Mouse (Mus musculus) heart, embryonic 16.5 days (tissue): Measurements from ENCODE around the gene Rars2. TPM values are rescaled to one million over a fixed set of nuclear protein-coding genes. Genes with fewer than 3 reads are reported as not detected.

Experiments used
- ATAC-seq: fragments of 200-750 bp; cut with Nextera tagmentation; replicated peaks from 2 replicates; pipeline ENCODE4 v1.8.0; 2017; ENCODE audit warnings: moderate number of reproducible peaks; ENCODE audit not compliant: insufficient read depth, low FRiP score; ENCODE audit errors: extremely low read depth
- H3K27ac ChIP-seq: fragments of 300-500 bp; sonication (generic); 2 replicates; pipeline ENCODE4 v1.5.1; 2014; ENCODE audit warnings: mild to moderate bottlenecking, low read length, control low read depth, moderate library complexity
- H3K27me3 ChIP-seq: fragments of 300-500 bp; sonication (generic); 2 replicates; pipeline ENCODE4 v1.6.1; 2014; ENCODE audit warnings: low read length, mixed read lengths; ENCODE audit not compliant: control insufficient read depth, insufficient read depth
- H3K36me3 ChIP-seq: fragments of 300-500 bp; sonication (generic); 2 replicates; pipeline ENCODE4 v1.6.1; 2014; ENCODE audit not compliant: control insufficient read depth, insufficient read depth
- H3K4me1 ChIP-seq: fragments of 300-500 bp; sonication (generic); 2 replicates; pipeline ENCODE4 v1.6.1; 2014; ENCODE audit warnings: low read length, mixed read lengths; ENCODE audit not compliant: control insufficient read depth, insufficient read depth
- H3K4me2 ChIP-seq: fragments of 300-500 bp; sonication (generic); 2 replicates; pipeline ENCODE4 v1.6.1; 2014; ENCODE audit warnings: low read depth, mild to moderate bottlenecking, control low read depth, low read length
- H3K4me3 ChIP-seq: fragments of 300-500 bp; sonication (generic); 2 replicates; pipeline ENCODE4 v1.5.1; 2014; ENCODE audit warnings: mild to moderate bottlenecking, control low read depth, low read length
- H3K9ac ChIP-seq: fragments of 300-500 bp; sonication (generic); 2 replicates; pipeline ENCODE4 v1.6.1; 2014; ENCODE audit warnings: low read length, control low read depth
- H3K9me3 ChIP-seq: fragments of 300-500 bp; sonication (generic); replicated peaks from 2 replicates; pipeline ENCODE4 v1.6.1; 2016; ENCODE audit warnings: low read length; ENCODE audit not compliant: control insufficient read depth
- WGBS: fragments of 180-500 bp; shearing (Covaris S2); extraction: QIAGEN DNeasy Blood & Tissue Kit; methylation state at CpG from one replicate; pipeline ENCODE4 v1.1.7; 2014; 5-methylcytosine and 5-hydroxymethylcytosine counted together
- polyA plus RNA-seq: library from polyadenylated mRNA; unstranded; fragments of >200 nt; fragmentation: Nextera tagmentation; extraction: Ambion mirVana; gene quantifications from 2 replicates; pipeline ENCODE4 v1.2.1, GENCODE M21; 2015

The Rars2 gene
- polyA plus RNA-seq, 1 experiment from 2014 or later: 56.9 TPM

GRCm38 (mm10) chr4:34659012-34659411 is 44.3 kb downstream of the Rars2 start:
- Histone ChIP-seq H3K9me3 (no peaks in the 10 kb centered on the region), H3K4me2 (no peak overlapping the region), H3K27me3 (no peaks in the 10 kb centered on the region), H3K9ac (no peak overlapping the region), H3K36me3 (peaks cover 55% of the 10 kb centered on the region), H3K27ac (no peak overlapping the region), H3K4me1 (no peaks in the 10 kb centered on the region), H3K4me3 (no peak overlapping the region)
- 87% methylated on average over 2 of the region's 2 CpGs for WGBS
- ATAC-seq: no peak

- ATAC-seq: no peak
- no peaks in the 10 kb centered on the region for H3K4me1 ChIP-seq
- H3K4me2 ChIP-seq: no peak overlapping the region
- no peaks in the 10 kb centered on the region for H3K27me3 ChIP-seq
- 88% methylated on average over 2 of the region's 2 CpGs for WGBS
- H3K4me3 ChIP-seq: no peak overlapping the region
- H3K36me3 ChIP-seq: peaks cover 46% of the 10 kb centered on the region
- H3K27ac ChIP-seq: no peak overlapping the region
- H3K9me3 ChIP-seq: no peaks in the 10 kb centered on the region
- H3K9ac ChIP-seq: no peak overlapping the region
Observed at GRCm38 (mm10) chr4:34661514-34661913, 46.8 kb downstream of the Rars2 start.

GRCm38 (mm10) chr4:34661927-34662326 is 47.2 kb downstream of the Rars2 start:
- Histone ChIP-seq H3K4me1 (no peaks in the 10 kb centered on the region), H3K27me3 (no peaks in the 10 kb centered on the region), H3K9me3 (no peaks in the 10 kb centered on the region), H3K27ac (no peak overlapping the region), H3K4me3 (no peak overlapping the region), H3K4me2 (no peak overlapping the region), H3K9ac (no peak overlapping the region), H3K36me3 (peaks cover 43% of the 10 kb centered on the region)
- WGBS: 77% methylated on average over 6 of the region's 6 CpGs
- no peak for ATAC-seq

GRCm38 (mm10) chr4:34667923-34668322 is 53.2 kb downstream of the Rars2 start:
- H3K27ac ChIP-seq: no peak overlapping the region
- H3K4me1 ChIP-seq: no peaks in the 10 kb centered on the region
- no peak overlapping the region for H3K4me2 ChIP-seq
- 71% methylated on average over 5 of the region's 5 CpGs for WGBS
- H3K4me3 ChIP-seq: no peak overlapping the region
- H3K9ac ChIP-seq: no peak overlapping the region
- ATAC-seq: no peak
- peaks cover 30% of the 10 kb centered on the region for H3K36me3 ChIP-seq
- no peaks in the 10 kb centered on the region for H3K9me3 ChIP-seq
- H3K27me3 ChIP-seq: no peaks in the 10 kb centered on the region

- peaks cover 4% of the 10 kb centered on the region for H3K4me1 ChIP-seq
- no peak overlapping the region for H3K9ac ChIP-seq
- H3K4me3 ChIP-seq: no peak overlapping the region
- H3K9me3 ChIP-seq: no peaks in the 10 kb centered on the region
- no peak overlapping the region for H3K27ac ChIP-seq
- H3K36me3 ChIP-seq: peaks cover 18% of the 10 kb centered on the region
- H3K4me2 ChIP-seq: no peak overlapping the region
- 49% methylated on average over 5 of the region's 5 CpGs for WGBS
- no peaks in the 10 kb centered on the region for H3K27me3 ChIP-seq
- ATAC-seq: no peak
Observed at GRCm38 (mm10) chr4:34673721-34674120, 59.0 kb downstream of the Rars2 start.

- no peak overlapping the region for H3K4me2 ChIP-seq
- ATAC-seq: no peak
Observed at GRCm38 (mm10) chr4:34680530-34680929, 65.8 kb downstream of the Rars2 start.

GRCm38 (mm10) chr4:34686874-34687567 is 72.3 kb downstream of the Rars2 start, which contains the start of gene Slc35a1:
Gene Slc35a1 (minus strand): TSS chr4:34687438.
- H3K27ac ChIP-seq: peak within 1 kb of the TSS; percentile 85
- no peaks in the 10 kb centered on the region for H3K27me3 ChIP-seq
- H3K36me3 ChIP-seq: 0 out of 2 replicates have a peak, but pooled peaks cover 2% of the 10 kb centered on the region
- WGBS: under 1% methylated on average over 62 of the region's 65 CpGs
- no peaks in the 10 kb centered on the region for H3K9me3 ChIP-seq
- no peaks in the 10 kb centered on the region; the same call in 1 of the 2 replicates for H3K4me1 ChIP-seq
- H3K4me2 ChIP-seq: peak within 1 kb of the TSS; percentile 63
- peak within 1 kb of the TSS; percentile 78 for H3K4me3 ChIP-seq
- peak within 1 kb of the TSS; percentile 89 for H3K9ac ChIP-seq
- peak; percentile 98 for ATAC-seq

More at GRCm38 (mm10) chr4:34680530-34680929, 65.8 kb downstream of the Rars2 start:
- WGBS: 87% methylated on average over 5 of the region's 5 CpGs
- Histone ChIP-seq H3K27ac (no peak overlapping the region), H3K9ac (no peak overlapping the region), H3K27me3 (no peaks in the 10 kb centered on the region), H3K9me3 (no peaks in the 10 kb centered on the region), H3K4me3 (no peak overlapping the region), H3K36me3 (peaks cover 16% of the 10 kb centered on the region; the same call in 1 of the 2 replicates), H3K4me1 (no peaks in the 10 kb centered on the region)

GRCm38 (mm10) chr4:34688021-34688420 is 73.3 kb downstream of the Rars2 start:
- Histone ChIP-seq H3K27ac (no peak overlapping the region), H3K9ac (no peak overlapping the region), H3K4me3 (no peak overlapping the region), H3K9me3 (no peaks in the 10 kb centered on the region), H3K4me1 (no peaks in the 10 kb centered on the region; the same call in 1 of the 2 replicates), H3K27me3 (no peaks in the 10 kb centered on the region), H3K36me3 (no peaks in the 10 kb centered on the region), H3K4me2 (peak overlapping the region; percentile 63; the same call in 1 of the 2 replicates)
- WGBS: 68% methylated on average over 3 of the region's 3 CpGs
- ATAC-seq: no peak

GRCm38 (mm10) chr4:34701528-34701927 is 86.8 kb downstream of the Rars2 start:
- no peaks in the 10 kb centered on the region for H3K36me3 ChIP-seq
- no peak for ATAC-seq
- no peaks in the 10 kb centered on the region for H3K4me1 ChIP-seq
- H3K9me3 ChIP-seq: no peaks in the 10 kb centered on the region
- H3K4me2 ChIP-seq: no peak overlapping the region
- H3K9ac ChIP-seq: no peak overlapping the region
- H3K27me3 ChIP-seq: no peaks in the 10 kb centered on the region
- no peak overlapping the region for H3K4me3 ChIP-seq
- H3K27ac ChIP-seq: no peak overlapping the region
- WGBS: 51% methylated on average over 5 of the region's 5 CpGs
